Mouse (Mus musculus) cerebellum, adult 9-10 months (tissue): Measurements from ENCODE around the gene Fn3krp.
A peak's percentile ranks its signal among the peaks of the same experiment; 100 is the strongest.

Experiments used
- DNase-seq: peaks from one replicate; pipeline ENCODE4 v3.0.0; 2022

Gene Fn3krp

GRCm38 (mm10) chr11:121451216-121451726 is 30.1 kb downstream of the Fn3krp start:
- peak; percentile 58 for DNase-seq

DNA sequence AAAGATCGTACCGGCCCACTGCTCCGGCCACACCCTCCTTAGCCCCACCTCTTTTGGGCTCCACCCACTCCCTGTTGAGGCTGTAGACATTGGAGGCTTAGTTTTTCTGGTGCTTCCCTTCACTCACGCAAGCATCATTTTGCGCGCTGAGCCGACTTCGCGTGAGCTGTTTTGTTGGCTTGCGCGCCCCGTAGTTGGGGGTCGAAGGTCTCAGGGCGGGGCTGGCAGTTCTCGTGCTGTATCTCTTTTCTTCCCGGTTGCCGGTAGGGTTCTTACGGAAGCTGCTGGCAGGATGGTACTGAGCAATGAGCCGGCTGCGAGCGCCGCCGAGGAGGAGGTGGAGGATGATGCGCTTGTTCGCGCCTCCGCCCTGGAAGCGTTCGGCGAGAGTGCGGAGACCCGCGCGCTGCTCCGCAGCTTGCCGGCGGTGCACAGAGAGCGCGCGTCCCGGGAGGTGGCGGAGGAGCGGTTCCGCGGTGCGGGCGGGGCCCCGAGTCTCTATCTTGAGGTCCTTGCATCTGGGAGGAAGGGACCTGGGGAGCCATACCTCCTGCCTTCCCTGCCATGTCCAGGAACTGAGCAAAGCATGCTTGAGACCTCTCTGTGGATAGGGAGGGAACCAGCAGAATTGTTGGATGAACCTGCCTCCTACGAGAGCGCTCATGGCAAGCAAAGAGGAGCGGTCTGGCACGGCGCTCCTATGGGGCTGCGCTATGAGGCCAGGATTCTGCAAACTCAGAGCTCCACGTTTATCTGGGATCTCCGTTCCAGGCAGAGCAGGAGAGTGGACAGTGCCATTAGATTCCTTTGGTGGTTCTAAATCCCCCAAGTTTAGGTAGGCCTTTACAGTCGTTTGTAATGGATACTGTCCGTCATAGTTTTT is 30.8 kb downstream of the Fn3krp start, which contains the start of gene Tbcd:
Tbcd (plus strand) TSS at position 197 of the 883 bp plus-strand sequence.
- peak; percentile 95 for DNase-seq

GRCm38 (mm10) chr11:121457874-121458273 is 36.7 kb downstream of the Fn3krp start:
- no peak for DNase-seq

DNA sequence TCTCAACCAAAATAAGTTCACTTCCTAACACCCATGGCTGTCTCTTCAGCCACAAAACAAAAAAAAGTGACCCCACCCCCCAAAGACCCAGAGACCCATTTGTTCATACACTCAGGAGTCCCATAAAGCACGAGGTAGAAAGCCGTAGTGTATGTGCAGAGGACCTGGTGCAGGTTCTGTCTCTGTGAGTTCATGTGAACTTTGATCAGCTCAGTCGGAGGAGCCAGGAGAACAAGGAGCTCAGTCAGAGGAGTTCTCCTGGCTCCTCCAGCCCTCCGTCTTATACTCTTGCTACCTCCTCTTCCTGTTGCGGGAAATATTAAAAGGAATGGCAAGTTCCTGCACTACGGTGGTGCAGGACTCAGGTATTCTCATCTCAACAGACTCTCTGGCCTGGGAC is 46.2 kb downstream of the Fn3krp start:
- DNase-seq = no peak

DNA sequence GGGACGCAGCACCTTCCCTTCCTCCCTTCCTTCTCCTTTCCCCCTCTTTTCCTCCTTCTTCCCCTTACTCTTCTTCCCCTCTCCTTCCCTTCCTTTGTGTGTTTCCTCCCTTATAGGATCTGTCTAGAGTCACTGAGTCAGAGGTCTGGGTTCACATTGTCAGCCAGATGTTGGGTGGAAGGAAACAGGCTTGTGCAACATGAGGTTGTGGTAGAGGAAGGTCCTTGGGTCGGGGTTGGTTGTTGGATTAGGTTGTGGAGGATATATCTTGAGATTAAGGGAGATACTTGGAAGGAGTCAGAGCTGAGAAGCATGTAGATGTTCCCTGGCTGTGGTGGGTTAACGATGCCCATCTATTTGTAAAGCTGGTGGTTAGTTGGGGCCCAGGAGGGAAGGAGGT is 53.6 kb downstream of the Fn3krp start:
- no peak for DNase-seq

DNA sequence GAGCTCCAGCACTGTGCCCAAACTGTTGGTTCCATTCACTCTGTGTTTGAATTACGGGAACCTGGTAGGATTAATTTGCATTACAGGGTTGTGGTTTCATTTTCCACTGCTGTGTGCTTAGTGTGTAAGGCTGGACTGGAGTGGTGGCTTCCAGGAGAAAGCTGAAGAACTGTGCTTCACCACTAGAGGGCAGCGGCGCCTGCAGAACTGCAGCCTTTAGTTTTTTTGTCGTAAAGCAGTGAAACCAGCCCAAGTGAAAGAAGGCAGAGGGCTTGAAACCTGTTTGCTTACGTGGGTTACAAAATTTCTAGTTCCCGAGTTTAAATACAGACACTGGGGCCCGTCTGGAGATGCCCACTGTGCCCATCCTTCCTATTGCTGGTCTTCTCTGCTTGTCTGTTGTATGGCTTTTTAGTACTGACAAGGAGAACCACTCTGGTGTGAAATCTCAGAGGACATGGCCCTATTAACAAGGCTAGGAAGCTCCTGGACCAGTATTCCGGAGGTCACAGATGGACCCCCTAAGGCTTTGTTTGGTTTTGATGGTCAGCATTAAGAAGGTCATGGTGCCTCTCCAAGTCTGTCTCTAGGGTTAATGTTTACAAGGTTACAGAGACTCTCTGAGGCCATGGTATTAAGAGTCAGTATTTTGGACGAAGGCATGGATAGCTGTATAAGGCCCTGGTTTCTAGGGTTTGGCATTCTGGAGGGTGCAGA is 54.7 kb downstream of the Fn3krp start:
- peak; percentile 68 for DNase-seq

- no peak for DNase-seq
Observed at GRCm38 (mm10) chr11:121479476-121480203, 58.4 kb downstream of the Fn3krp start.
